Mouse (Mus musculus) G1E (cell line): ENCODE measurements at regions not wholly inside any gene's neighbourhood (a gene's known extent, or its start where the extent isn't known, plus 50 kb on each side); places are given as distances from the start of the nearest gene placed in this dataset.

Source experiments
- CTCF ChIP-seq: IDR thresholded peaks from 2 replicates; pipeline ENCODE4 v1.5.1; 2012; ENCODE audit warnings: low read depth, low read length, inconsistent platforms, mixed read lengths
- GATA1 ChIP-seq: IDR thresholded peaks from 2 replicates; pipeline ENCODE4 v1.6.1; 2012; ENCODE audit warnings: borderline replicate concordance, low read length, inconsistent platforms, mixed read lengths

GRCm38 (mm10) chr4:52118439-52119072, 320.5 kb upstream of the Smc2 start:
- TF ChIP-seq CTCF (no peak), GATA1 (no peak)
